Mouse (Mus musculus): ENCODE measurements around the gene Slc29a2.
"Not testable (repeated sequence)": the region's sequence is repeated elsewhere in the genome, so short reads cannot be mapped to it uniquely, and the experiment has no call there.

The Slc29a2 gene

GRCm38 (mm10) chr19:5023621-5024479 is at the start of gene Slc29a2:
TSS of gene Slc29a2 (plus strand) at chr19:5023860.
- DNase-seq (ENCODE audit: low spot score): peak; percentile 96

GRCm38 (mm10) chr19:4981767-4982166 is 41.9 kb upstream of the Slc29a2 start:
- no peak for DNase-seq (ENCODE audit: low spot score)

GRCm38 (mm10) chr19:4989013-4989412 is 34.6 kb upstream of the Slc29a2 start:
- peak; percentile 93 for DNase-seq (ENCODE audit: low spot score)

GRCm38 (mm10) chr19:4989434-4990255 is 34.0 kb upstream of the Slc29a2 start:
- DNase-seq (ENCODE audit: low spot score): no peak

- DNase-seq (ENCODE audit: low spot score): no peak
Measured at GRCm38 (mm10) chr19:4990256-4990625, 33.4 kb upstream of the Slc29a2 start, which contains the start of gene Npas4. TSS of gene Npas4 (minus strand) at chr19:4990316.

GRCm38 (mm10) chr19:4990716-4991115 is 32.9 kb upstream of the Slc29a2 start:
- DNase-seq (ENCODE audit: low spot score): no peak

GRCm38 (mm10) chr19:4992371-4992770 is 31.3 kb upstream of the Slc29a2 start:
- no peak for DNase-seq (ENCODE audit: low spot score)

GRCm38 (mm10) chr19:4992904-4993303 is 30.8 kb upstream of the Slc29a2 start:
- DNase-seq (ENCODE audit: low spot score): peak; percentile 66

- no peak for DNase-seq (ENCODE audit: low spot score)
Measured at GRCm38 (mm10) chr19:4994043-4994442, 29.6 kb upstream of the Slc29a2 start.

GRCm38 (mm10) chr19:4999445-5000140 is 24.1 kb upstream of the Slc29a2 start:
- DNase-seq (ENCODE audit: low spot score): no peak

- DNase-seq (ENCODE audit: low spot score): peak; percentile 76
Measured at GRCm38 (mm10) chr19:5001666-5002406, 21.8 kb upstream of the Slc29a2 start.

- DNase-seq (ENCODE audit: low spot score): not testable (repeated sequence)
Measured at GRCm38 (mm10) chr19:5003644-5004043, 20.0 kb upstream of the Slc29a2 start.

GRCm38 (mm10) chr19:5004925-5005324 is 18.7 kb upstream of the Slc29a2 start:
- no peak for DNase-seq (ENCODE audit: low spot score)

GRCm38 (mm10) chr19:5013138-5013537 is 10.5 kb upstream of the Slc29a2 start:
- DNase-seq (ENCODE audit: low spot score): no peak

GRCm38 (mm10) chr19:5014961-5015398 is 8.7 kb upstream of the Slc29a2 start:
- peak; percentile 24 for DNase-seq (ENCODE audit: low spot score)

- no peak for DNase-seq (ENCODE audit: low spot score)
Measured at GRCm38 (mm10) chr19:5016221-5016742, 7.4 kb upstream of the Slc29a2 start.

- DNase-seq (ENCODE audit: low spot score): peak; percentile 65
Measured at GRCm38 (mm10) chr19:5016782-5017181, 6.9 kb upstream of the Slc29a2 start.

- DNase-seq (ENCODE audit: low spot score): no peak
Measured at GRCm38 (mm10) chr19:5017611-5018010, 6.0 kb upstream of the Slc29a2 start.

GRCm38 (mm10) chr19:5018191-5018590 is 5.5 kb upstream of the Slc29a2 start:
- DNase-seq (ENCODE audit: low spot score): no peak

- no peak for DNase-seq (ENCODE audit: low spot score)
Measured at GRCm38 (mm10) chr19:5021416-5021815, 2.2 kb upstream of the Slc29a2 start.

- no peak for DNase-seq (ENCODE audit: low spot score)
Measured at GRCm38 (mm10) chr19:5026111-5026510, 2.5 kb downstream of the Slc29a2 start.

Measured in ovary, postnatal 36 days (tissue).